Mouse (Mus musculus): ENCODE measurements at regions not wholly inside any gene's neighbourhood (a gene's known extent, or its start where the extent isn't known, plus 50 kb on each side); places are given as distances from the start of the nearest gene placed in this dataset.

DNA sequence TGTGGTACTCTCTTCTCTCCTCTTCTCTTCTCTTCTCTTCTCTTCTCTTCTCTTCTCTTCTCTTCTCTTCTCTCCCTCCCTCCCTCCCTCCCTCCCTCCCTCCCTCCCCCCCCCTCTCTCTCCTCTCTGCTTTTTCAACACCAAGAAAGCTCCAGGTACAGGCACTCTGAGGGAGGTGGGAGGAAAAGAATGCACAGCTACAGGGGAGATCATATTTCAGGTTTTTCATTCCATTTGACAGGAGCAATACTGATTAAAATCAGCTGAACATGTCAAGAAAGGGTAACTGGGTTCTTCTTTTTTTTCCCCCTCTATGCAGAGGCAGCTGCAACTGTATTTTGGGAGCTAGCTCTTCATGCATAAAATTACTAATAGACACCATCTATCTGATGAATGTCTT, 368.8 kb upstream of the Rack1 start:
- no peak for DNase-seq (ENCODE audit: low spot score in 2 of 2)

DNA sequence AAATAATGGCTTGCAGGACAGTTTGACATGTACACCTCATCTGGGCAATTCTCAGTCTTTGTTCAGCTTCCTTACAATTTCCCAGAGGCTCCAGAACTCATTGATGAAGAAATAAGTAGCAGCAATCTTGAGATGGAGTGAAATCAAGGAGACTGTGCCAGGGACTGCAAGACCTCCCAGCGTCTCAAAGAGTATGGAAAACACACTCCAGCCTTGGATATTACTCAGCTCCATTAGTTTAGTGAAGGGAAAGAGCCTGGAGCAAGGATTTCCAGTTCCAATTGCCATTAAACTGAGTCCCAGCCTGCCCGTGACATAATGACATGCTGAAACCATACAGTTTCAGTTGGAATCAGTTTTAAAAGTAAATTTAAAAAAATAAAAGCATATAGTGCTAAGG, 372.7 kb upstream of the Rack1 start:
- DNase-seq (ENCODE audit: low spot score in 2 of 2): no peak

DNA sequence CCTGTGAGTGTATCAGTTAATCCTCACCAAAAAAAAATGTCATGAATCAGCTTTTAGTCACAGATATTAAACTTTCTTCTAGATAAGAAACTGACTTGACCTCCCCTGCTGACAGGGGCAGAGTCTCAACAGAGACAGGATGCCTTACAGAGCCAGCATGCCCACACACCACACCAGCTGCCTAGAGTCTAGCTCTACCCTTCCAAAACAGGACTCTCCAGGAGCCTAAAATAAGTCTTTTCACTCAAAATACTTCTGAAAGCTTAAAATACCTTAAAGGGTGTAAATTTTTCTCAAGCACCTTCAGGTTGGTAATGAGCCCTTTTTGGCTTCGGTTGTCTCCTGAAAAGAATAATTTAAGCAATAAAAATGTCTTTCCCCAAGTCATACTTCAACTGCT, 373.7 kb upstream of the Rack1 start:
- no peak for DNase-seq (ENCODE audit: low spot score in 2 of 2)

DNA sequence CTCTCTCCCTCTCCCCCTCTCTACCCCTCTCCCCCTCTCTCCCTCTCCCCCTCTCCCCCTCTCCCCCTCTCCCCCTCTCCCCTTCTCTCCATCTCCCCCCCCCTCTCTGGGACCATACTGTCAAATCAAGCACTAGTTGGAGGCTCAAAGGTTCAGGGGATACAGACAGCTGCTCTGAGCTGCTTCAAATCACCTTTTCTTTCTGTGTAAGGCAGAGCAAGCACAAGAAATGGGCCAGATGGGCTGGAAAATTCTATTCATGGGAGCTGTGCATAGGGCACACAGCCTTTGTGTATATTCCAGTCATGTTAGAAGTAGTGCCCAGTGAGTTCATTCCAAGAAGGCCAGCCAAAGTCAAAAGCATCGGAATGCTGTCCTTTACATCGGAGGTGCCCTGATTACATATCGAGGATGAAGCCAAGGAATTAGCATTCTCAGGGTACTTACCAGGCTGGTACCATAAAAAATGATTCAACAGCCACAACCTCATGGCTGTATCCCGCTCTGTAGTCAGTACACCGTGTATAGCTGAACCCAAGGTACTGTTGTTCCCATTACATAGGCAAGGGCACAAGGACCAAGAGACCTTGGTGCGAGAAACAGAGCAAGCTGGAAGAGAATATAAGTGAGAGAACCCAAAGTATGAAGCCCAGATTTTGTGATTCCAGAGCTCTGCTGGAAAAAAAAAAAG, 381.9 kb upstream of the Rack1 start:
- no peak for DNase-seq (ENCODE audit: low spot score in 2 of 2)

- DNase-seq (ENCODE audit: low spot score in 2 of 2): no peak
Measured at GRCm38 (mm10) chr11:48417615-48418014, 382.5 kb upstream of the Rack1 start.

- DNase-seq (ENCODE audit: low spot score in 2 of 2): no peak
Measured at GRCm38 (mm10) chr11:48398032-48398431, 402.1 kb upstream of the Rack1 start.

GRCm38 (mm10) chr11:48381489-48381888, 392.7 kb upstream of the Sgcd start:
- DNase-seq (ENCODE audit: low spot score in 2 of 2): no peak

- DNase-seq (ENCODE audit: low spot score in 2 of 2): no peak
Measured at GRCm38 (mm10) chr11:48378044-48378443, 389.3 kb upstream of the Sgcd start.

- no peak for DNase-seq (ENCODE audit: low spot score in 2 of 2)
Measured at GRCm38 (mm10) chr11:48377269-48377668, 388.5 kb upstream of the Sgcd start.

DNA sequence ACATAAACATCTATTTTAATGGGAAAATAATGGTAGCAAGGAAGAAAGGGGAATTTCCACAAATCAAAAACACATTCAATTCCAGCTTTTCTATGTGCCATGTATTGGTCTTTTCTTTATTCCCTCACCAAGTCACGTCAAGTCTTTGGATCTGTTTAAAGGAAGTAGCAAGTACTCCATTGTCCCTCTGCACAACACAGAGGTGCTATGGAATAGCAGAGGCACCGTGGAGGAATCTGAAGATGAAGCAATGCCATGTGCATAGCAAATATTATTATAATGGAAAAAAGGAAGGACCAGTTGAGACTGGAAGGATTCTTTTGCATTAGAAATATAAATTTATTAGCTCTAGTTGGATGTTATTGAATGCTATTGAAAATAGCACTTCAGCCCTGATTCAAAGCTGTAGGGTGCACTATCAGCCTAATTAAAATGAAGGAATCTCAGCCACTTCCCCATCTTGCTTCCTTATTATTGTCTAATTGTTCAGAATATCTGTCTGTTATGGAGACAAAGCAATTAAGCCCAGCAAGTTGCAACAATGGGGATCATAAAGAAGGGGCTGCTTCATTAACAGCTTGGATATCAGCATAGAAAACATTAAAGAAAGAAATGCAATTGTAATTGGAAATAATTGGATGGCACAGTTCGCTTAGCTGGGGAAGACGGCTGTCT, 362.7 kb upstream of the Sgcd start:
- DNase-seq (ENCODE audit: low spot score in 2 of 2): no peak

- no peak for DNase-seq (ENCODE audit: low spot score in 2 of 2)
Measured at GRCm38 (mm10) chr11:48314500-48314899, 325.7 kb upstream of the Sgcd start.

DNA sequence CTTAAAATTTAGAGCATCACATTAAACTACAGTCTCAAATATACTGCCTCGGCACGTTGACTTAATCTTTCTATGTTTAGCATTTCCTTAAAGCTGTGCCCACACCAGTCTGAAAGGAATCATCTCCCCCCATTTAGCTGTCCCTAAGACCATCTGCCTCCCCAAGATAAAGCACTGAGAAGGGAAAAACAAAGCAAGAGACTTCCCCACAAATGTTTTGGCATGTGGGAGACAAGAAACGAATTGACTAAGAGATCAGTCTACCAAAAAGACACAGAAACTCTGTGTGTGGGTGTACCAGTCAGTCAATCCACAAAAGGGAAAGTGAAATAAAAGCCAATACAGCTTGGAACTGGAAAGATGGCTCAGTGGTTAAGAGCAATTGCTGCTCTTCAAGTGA, 306.6 kb upstream of the Sgcd start:
- DNase-seq (ENCODE audit: low spot score in 2 of 2): no peak

GRCm38 (mm10) chr11:48262492-48262891, 273.7 kb upstream of the Sgcd start:
- no peak for DNase-seq (ENCODE audit: low spot score in 2 of 2)

- DNase-seq (ENCODE audit: low spot score in 2 of 2): peak in 1 of 2 experiments; percentile 24
Measured at GRCm38 (mm10) chr11:48261089-48261488, 272.3 kb upstream of the Sgcd start.

DNA sequence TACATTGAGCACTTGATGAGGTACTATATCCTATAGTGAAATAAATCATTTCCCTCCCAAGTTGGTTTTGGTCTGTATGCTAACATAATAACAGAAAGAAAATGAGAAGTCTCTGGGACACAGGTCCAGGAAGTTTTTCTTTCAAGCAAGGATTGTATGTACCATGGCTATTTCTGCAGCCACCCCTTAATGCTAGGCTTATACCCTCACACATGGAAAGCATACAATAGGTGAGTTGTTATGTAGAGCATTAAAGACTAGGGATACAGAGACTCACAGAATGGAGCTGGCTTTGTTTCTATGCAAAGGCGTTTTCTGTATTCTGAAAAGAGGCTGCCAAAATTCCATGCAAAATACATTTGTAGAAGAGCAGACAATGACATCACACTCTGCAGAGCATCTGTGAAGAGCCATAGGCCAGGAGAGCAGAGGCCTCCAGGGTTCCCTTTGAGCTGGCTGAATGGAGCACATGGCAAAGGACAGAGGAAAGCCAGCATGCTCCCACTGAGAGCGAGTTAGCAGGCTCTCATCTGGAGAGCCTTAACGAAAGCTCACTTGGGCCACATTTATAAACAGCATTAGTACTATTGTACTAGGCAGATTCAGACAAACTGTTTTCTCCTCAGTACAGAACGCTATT, 262.0 kb upstream of the Sgcd start:
- DNase-seq (ENCODE audit: low spot score in 2 of 2): peak; percentile 18 to 19

GRCm38 (mm10) chr11:48249315-48249714, 260.5 kb upstream of the Sgcd start:
- DNase-seq (ENCODE audit: low spot score in 2 of 2): no peak

DNA sequence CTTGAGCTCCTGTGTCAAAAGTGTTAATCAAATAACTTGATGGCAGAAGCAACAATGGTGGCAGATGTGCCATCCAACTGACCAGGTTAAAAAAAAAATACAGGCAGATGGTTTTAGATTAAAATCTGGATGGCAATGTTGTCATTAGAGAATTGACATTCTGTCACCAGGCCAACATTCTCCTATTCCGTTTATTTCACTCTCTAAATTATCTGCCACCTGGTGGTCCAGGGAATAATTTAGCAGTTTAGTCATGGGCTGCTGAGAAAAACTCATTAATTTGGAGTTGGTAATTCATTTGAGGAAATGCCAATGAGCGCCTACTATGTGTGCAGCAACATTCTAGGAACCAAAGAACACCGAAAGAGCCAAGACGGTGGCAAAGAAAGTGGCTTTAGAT, 232.4 kb upstream of the Sgcd start:
- no peak for DNase-seq (ENCODE audit: low spot score in 2 of 2)

DNA sequence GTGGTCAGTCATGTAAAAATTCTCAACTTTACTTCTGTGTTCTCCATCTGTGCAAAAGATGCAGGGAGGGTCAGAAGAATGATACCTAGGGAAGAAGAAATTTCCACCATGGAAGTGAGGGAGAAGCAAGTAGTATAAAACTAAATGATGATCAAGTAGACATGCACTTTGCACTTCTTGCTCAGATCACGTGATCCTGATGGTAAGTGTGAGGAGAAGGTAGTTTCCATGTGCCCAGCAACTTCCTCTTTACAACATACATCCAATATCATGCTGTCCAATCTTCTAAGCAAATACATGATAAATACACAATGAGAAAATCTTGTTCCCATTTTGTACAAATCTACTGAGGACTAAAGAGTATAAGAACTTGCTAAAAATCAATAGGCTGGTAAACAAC, 230.4 kb upstream of the Sgcd start:
- DNase-seq (ENCODE audit: low spot score in 2 of 2): no peak

GRCm38 (mm10) chr11:48216762-48217161, 228.0 kb upstream of the Sgcd start:
- no peak for DNase-seq (ENCODE audit: low spot score in 2 of 2)

DNA sequence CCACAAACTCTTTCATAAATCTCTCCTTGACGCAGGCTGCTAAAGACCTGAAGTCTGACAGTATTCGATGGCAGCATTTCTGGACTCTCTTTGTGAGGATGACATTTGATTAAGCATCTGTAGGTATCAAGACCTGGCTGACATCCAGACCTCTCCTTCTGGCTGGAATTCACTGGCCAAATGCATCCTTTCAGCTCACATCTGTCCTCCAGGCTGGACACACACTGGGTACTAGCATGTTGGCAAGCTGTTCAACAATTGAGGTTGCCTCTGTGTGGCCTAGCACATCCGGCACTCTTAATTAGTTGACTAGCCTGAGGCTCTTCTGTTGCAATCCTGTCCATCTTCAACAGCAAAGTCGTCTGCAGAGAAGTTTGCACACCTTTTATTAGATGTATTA, 197.8 kb upstream of the Sgcd start:
- DNase-seq (ENCODE audit: low spot score in 2 of 2): no peak

GRCm38 (mm10) chr11:48178943-48179342, 190.2 kb upstream of the Sgcd start:
- no peak for DNase-seq (ENCODE audit: low spot score in 2 of 2)

DNA sequence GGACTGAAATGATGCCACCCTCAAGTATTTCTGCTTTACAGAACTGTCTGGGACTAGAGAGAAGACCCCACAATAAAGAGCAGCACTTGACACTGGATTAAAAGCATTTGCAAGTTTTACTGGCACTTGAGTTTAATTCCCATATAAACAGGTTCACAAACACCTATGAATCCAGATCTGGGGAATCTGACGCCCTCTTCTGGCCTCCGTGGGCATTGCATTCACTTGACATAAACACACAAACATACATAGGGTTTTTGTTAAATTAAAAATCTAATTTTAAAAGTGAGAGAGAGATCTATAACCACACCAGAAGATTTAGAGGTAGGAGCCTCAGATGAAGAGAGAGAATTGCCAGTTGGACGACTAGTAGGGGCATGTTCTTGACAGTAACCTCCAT, 189.4 kb upstream of the Sgcd start:
- DNase-seq (ENCODE audit: low spot score in 2 of 2): no peak

DNA sequence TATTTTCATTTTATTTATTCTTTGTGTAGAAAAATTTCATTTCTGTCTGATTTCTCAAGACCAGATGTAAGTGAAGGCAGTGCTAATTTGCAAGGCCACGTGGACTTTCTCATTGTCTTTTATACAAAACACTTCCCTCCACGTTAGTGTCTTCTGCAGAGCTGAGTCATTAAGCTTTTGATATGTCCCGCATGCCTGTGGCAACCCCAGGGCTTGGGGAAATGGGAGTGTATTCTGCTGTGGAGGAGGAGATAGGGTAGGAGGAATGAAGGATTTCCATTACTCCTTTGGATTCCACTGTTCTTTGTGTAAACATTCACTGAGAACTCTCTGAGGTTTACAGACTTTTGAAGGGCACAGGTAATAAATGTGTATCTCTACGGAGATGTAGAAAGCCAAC, 187.7 kb upstream of the Sgcd start:
- DNase-seq (ENCODE audit: low spot score in 2 of 2): no peak
